Mouse (Mus musculus) heart, adult 18-20 months (tissue): Measurements from ENCODE around the gene Adarb2. TPM values are rescaled to one million over a fixed set of nuclear protein-coding genes. Genes with fewer than 3 reads are reported as not detected.

Source experiments
- DNase-seq, 2 experiments: peaks; one replicate each; pipeline ENCODE4 v3.0.0; 2021 to 2022; ENCODE audit warnings: mixed read lengths in 1 of 2
- total RNA-seq, 2 experiments: library from RNA; stranded (reverse); gene quantifications; 2 replicates each; pipeline ENCODE4 v1.2.3; 2021

Adarb2 gene
- total RNA-seq, 2 experiments from 2014 or later, result not detected

GRCm38 (mm10) chr13:8691448-8691847, 488.8 kb downstream of the Adarb2 start:
- no peak for DNase-seq

- no peak for DNase-seq
Measured at GRCm38 (mm10) chr13:8692787-8693186, 490.1 kb downstream of the Adarb2 start.

- no peak for DNase-seq
Measured at GRCm38 (mm10) chr13:8698451-8698850, 495.8 kb downstream of the Adarb2 start.

GRCm38 (mm10) chr13:8699831-8700230, 497.2 kb downstream of the Adarb2 start:
- no peak for DNase-seq

GRCm38 (mm10) chr13:8700981-8701380, 498.3 kb downstream of the Adarb2 start:
- DNase-seq, result no peak

GRCm38 (mm10) chr13:8705296-8705695, 502.6 kb downstream of the Adarb2 start:
- no peak for DNase-seq

- DNase-seq, result no peak
Measured at GRCm38 (mm10) chr13:8713377-8713776, 510.7 kb downstream of the Adarb2 start.

GRCm38 (mm10) chr13:8729972-8730645, 527.4 kb downstream of the Adarb2 start:
- no peak for DNase-seq

- DNase-seq, result no peak
Measured at GRCm38 (mm10) chr13:8737139-8737865, 534.6 kb downstream of the Adarb2 start.

- no peak for DNase-seq
Measured at GRCm38 (mm10) chr13:8742792-8743191, 540.1 kb downstream of the Adarb2 start.

- peak; percentile 7 to 32 for DNase-seq
Measured at GRCm38 (mm10) chr13:8744565-8744964, 541.9 kb downstream of the Adarb2 start.

GRCm38 (mm10) chr13:8745596-8745995, 542.9 kb downstream of the Adarb2 start:
- no peak for DNase-seq

- no peak for DNase-seq
Measured at GRCm38 (mm10) chr13:8749451-8749850, 546.8 kb downstream of the Adarb2 start.

- no peak for DNase-seq
Measured at GRCm38 (mm10) chr13:8760940-8761339, 558.3 kb downstream of the Adarb2 start.

- no peak for DNase-seq
Measured at GRCm38 (mm10) chr13:8769654-8770227, 567.1 kb downstream of the Adarb2 start.

GRCm38 (mm10) chr13:8770616-8771015, 568.0 kb downstream of the Adarb2 start:
- DNase-seq, result no peak

GRCm38 (mm10) chr13:8780441-8780840, 577.8 kb downstream of the Adarb2 start:
- peak; percentile 31 to 50 for DNase-seq

- no peak for DNase-seq
Measured at GRCm38 (mm10) chr13:8782636-8783035, 580.0 kb downstream of the Adarb2 start.

- DNase-seq, result no peak
Measured at GRCm38 (mm10) chr13:8783686-8784307, 581.1 kb downstream of the Adarb2 start.

GRCm38 (mm10) chr13:8784308-8785061, 581.8 kb downstream of the Adarb2 start:
- DNase-seq, result no peak

- DNase-seq, result peak; percentile 19 to 35
Measured at GRCm38 (mm10) chr13:8785185-8785584, 582.5 kb downstream of the Adarb2 start.

GRCm38 (mm10) chr13:8793217-8793616, 590.6 kb downstream of the Adarb2 start:
- DNase-seq, result no peak
